Mouse (Mus musculus): ENCODE measurements around the gene Adam11. TPM values are rescaled to one million over a fixed set of nuclear protein-coding genes. Genes with fewer than 3 reads are reported as not detected.

The Adam11 gene
- polyA plus RNA-seq, 2 experiments from 2014 or later: not detected

DNA sequence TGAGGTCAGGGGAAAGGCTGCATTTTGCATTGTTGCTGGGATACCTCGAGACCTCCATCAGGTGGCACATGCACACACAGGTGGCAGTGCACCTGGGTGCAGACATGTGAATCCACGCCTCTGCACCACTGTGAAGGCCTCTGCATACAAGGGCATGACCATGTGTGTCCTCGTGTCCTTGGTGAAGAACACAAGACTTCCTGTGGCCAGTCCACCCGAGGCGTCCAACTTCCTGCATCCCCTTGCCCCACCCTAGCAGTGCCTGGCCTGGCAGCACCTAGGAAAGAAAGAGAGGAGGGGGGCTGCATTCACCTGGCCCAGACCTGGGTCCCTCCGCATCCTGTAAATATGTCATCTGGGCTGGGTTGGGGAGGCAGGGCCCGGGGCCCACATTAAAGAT lies 18.6 kb downstream of the Adam11 start:
- ATAC-seq: no peak

DNA sequence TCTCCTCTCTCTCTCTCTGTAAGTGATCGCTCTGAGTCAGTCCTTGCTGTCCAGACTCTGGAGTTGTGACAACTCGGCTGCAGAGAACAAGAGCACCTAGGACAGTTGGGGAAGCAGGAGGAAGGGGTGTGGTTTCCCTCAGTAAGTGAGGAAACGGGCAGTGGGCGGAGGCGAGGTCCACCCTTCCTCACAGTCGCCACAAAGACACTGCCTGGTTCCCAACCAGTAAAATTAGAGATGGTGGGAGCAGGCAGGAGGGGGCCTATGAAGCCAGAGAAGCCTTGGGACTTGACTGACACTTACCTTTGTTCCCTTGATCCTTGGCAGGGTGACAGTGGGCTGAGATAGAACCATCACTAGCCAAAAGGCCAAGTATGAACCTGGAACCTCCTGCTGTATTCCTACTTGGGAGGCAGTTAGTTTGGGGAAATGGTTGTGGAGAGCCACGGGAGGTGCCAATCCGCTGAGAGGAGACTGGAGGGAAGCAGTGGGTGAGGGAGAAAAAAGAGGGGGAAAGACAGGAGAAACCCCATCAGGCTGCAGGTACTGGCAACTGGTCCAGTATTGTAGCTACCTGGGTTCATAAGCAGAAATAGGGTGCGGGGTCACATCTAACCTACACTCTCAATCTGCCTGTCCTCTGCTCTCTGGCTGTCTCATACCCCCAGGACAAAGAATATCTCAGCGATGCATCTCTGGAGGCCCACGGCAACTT lies 19.2 kb downstream of the Adam11 start:
- ATAC-seq: no peak

DNA sequence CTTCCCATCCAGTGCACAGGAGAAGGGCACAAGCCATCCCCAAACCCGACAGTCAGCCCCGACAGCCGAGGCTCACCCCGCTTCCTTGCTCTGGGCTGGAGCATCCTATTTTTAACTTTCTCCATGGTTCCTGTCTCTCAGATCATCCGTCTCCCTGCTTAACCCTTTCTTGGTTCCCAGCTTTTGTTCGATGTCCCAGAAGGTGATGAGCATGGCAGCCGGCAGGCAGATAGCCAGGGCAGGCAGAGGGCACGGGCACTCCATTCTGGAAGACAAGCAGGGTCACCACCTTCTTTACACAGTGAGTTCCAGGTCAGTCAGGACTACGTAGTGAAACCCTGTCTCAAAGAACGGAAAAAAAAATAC lies 19.7 kb downstream of the Adam11 start:
- no peak for ATAC-seq

DNA sequence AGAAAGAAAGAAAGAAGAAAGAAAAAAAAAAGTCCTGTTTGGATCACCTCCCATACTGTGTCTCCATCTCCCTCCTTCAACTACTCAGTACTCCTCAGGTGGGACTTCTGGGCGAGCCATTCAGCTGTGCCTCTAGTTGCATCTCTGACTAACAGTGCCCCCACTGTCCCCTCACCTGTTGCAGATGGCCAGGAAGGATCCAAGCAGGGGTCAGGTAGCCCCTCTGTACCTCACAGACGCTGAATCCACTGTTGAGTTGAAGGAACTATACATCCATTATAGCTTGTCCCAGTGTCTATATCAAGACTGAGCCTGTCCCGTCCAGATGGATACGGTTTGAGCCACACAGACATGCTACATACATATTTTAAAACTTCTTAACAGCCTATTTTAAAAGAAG lies 20.3 kb downstream of the Adam11 start:
- ATAC-seq: no peak

DNA sequence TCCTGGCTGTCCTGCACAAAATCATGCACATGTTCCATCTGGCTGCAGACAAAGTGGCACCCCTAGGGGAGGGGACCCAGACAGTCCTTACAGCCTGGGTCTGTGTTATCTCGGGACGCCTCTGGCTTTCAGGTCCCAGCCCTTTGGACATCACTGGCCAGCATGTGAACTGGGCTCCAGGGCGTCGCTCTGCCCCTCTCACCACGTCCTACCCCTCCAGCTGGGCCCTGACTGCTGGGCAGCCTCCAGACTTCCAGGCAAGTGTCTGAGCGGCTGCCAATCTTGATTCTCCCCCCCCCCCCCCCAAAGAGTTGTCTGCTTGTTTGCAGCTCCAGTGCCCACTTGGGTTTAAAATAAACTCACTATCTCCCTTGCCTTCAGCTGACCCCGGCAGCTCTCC lies 22.2 kb downstream of the Adam11 start:
- ATAC-seq: no peak

DNA sequence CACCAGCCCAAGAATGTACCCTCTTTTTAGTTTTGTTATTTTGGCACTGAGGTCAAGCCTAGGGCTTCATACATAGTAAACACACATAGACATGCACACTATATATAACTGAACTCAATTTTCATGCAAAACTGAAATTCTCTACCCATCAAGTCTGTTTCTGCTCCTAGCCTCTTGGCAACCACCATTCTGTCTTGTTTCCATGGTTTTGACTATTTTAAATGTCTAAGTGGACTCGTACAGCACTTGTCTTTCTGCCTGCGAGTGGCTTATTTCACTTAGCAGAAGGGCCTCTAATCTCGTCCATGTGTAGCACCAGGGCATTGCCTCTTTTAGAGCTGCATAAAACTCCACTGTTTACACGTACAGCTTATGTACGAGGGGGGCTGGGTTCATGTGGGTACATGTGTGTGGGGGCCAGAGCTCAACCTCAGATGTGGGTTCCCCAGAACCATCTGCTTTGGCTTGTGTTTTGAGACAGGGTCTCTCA lies 26.5 kb downstream of the Adam11 start:
- ATAC-seq: no peak

DNA sequence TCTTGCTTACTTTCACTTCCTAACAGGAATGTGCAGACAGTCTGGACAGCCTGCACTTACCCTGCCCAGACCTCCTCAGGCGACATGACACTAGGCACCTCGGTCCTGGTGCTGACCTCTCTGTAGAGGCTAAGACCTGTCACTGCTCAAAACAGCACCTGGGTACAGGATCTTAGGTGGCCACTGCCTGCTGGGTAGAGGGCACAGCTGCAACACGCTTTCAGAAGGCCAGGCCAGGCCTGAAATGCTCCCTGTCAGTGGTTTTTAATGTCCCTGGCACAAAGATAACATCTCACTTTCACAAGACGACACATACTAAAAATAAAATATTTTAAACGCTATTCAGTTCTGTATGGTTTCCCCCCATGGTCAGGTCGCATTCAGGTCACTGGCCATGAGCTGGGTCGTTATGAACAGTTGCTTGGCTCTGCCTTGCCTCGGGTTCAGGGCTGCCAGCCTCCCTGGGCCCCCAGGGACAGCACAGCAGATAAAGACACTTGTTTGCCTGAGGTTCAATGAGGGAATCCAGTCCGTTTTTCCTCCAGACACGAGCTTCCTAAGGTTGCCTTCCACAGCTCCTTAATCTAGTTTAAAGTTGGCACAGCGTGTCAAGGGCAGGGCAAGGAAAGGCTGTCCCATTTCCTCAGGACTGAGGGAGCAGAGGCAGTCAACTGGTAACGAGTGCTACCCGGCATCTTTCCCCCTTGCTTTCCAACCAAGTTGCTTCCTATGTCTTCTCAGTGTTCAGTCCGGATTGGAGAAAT lies 30.6 kb downstream of the Adam11 start:
- ATAC-seq: no peak

DNA sequence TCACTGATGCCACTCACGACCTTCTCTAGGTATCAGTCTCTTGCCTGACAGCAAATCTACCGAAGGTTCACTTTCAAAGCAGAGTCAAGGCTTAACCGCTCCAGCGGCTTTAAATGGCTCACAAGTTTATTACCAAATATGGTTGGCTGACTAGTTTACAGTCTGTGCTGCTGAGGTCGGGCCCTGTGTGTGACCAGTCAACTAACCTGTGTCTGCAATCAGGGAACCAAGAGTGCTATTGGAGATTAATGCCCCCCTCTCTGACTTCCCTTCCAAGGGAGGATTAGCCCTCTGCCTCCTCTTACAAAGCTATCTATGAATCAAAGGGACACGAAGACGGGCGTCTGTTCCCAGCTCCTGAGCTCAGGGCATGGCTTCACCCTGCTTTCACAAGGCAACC lies 32.9 kb downstream of the Adam11 start:
- ATAC-seq: no peak

DNA sequence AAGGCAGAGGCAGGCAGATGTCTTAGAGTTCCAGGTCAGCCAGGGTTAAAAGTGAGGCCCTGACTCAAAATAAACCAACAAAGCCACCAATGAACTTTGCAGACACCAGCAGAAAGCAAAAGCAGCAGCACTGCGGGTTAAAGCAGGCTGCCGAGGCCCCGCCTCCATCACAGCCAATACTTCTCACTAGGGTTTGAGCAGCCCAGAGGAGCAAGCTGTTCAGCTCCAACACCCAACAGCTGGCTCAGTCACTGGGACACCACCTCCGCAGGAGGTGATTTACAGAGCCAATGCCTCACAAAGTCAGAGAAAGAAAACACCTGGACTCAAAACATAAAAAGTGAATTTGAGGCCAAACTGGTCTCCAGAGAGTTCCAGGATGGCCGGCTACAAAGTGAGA lies 42.2 kb downstream of the Adam11 start:
- ATAC-seq: no peak

DNA sequence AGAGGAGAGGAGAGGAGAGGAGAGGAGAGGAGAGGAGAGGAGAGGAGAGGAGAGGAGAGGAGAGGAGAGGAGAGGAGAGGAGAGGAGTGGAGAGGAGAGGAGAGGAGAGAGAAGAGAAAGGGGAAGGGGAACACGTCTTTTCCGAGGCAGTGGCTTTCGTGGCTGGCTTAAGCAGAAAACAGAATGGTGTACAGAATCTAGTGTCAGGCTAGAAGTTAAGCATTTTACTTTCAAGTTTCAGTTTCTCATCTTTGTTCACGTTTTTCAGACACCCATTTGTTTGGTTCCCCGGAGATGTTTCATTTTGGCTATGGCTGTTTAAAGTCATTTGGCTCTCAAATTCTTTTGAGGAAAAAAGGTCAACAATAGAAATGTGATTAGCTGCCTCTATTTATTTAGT lies 47.0 kb downstream of the Adam11 start:
- no peak for ATAC-seq

DNA sequence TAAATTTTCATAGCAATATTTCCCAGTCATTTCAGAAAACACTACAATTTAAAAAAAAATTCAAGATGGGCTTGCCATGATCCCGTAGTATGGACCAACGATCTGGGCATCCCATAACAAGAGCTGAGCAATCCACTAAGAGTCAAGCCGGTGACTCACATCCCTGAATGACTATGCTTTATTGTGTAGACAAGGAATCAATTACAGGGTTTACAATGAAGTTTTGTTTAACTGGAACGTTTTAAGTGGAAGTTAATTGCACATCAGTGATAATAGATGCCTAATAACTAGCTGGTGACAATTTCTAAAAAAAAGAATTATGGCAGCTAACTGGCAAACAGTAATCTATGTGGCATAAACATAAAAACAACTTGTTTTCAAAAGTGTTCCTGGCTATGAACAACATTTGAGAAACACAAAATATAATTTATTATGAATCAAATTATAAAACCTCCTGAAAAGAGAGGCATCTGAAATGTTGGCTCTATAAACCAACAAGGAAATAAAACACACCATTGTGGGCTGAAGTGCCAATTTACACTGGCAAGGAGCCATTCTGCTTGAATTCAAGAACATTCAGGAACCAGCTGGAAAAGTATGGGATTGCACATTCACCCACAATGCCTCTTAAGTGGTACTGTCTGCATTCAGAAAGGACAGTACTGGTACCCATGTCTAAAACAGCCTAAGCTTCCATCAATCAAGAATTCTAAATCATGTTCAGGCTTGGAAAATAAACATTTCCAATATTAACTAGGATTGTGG lies 49.7 kb downstream of the Adam11 start:
- no peak for ATAC-seq

DNA sequence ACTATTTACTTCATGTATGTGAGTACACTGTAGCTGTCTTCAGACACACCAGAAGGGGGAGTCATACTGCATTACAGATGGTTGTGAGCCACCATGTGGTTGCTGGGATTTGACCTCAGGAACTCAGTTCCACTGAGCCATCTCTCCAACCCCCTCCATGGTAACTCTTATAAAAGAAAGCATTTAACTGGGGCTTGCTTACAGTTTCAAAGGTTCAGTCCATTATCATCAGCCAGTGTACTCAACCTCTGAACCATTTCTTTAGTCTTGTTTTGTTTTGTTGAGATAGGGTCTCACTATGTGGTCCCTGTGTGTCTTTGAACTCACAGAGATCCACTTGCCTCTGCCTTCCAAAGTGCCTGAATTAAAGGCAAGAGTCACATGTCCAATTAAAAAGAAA lies 53.6 kb downstream of the Adam11 start:
- ATAC-seq: no peak

DNA sequence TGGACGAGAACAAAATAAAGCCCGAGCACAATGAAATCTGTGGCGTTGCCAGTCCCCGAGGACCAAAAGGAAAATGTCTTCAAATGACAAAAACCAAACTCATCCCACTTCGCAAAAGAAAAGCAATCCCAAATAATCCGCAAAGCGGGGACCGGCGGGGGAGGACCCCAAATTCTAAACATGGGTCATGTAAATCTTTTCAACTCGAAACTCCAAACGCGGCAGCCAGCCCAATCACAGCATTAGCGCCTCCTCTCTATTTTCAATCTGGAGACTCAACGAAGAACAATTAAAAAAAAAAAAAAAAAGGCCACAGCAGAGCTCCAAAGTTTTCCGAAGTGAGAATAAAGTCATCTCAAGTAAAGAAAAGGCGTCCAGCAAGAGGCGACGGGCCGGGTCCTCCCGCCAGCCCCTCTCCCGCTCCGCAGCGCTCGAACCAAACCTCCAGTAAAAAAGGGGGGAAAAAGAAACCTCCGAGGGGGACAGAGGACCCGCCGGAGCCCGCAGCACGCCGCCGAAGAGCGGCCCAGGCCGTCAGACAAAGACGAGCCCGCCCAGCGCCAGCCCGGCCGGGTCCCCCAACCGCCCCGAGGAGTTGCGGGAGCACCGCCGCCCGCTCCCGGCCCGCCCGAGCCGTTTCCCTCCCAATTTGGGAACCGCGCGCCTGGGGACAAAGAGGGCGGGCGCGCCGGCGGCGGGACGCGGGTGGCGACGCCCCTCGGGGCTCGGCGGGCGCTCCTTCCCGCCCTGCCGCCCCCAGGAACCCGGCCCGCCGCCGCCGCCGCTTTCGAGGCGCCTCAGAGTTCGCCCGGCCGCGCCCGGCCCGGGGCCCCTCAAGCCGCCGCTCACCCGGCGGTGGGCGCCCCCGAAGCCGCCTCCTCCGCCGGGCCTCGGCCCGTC lies 57.1 kb downstream of the Adam11 start:
- ATAC-seq: no peak

- no peak for ATAC-seq
Observed at GRCm38 (mm10) chr11:102819021-102819782, 58.0 kb downstream of the Adam11 start, which contains the start of gene Gjc1. Gene Gjc1 (minus strand): TSS chr11:102819700.

GRCm38 (mm10) chr11:102819783-102820385 lies 58.6 kb downstream of the Adam11 start:
- ATAC-seq: no peak

DNA sequence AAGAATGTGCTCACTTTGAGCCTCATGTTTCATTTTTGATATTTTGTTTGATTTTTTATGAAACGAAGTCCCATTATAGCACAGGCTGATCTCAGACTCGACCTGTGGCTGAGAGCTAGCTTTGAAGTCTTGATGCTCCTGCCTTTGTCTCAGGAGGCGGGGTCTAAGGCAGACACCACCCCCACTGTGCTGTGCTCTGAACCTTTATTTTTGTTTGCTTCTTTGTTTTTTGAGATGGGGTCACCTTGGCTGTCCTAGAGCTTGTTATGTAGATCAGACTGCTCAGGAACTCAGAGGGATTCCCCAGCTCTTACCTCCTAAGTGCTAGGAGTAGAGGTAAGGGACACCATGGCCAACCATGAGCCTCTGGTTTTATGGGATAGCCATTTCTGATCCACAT lies 59.2 kb downstream of the Adam11 start:
- no peak for ATAC-seq

GRCm38 (mm10) chr11:102821231-102821630 lies 60.0 kb downstream of the Adam11 start:
- no peak for ATAC-seq

GRCm38 (mm10) chr11:102826476-102826875 lies 65.2 kb downstream of the Adam11 start:
- ATAC-seq: no peak

GRCm38 (mm10) chr11:102827097-102827496 lies 65.9 kb downstream of the Adam11 start:
- no peak for ATAC-seq
